Mouse (Mus musculus): ENCODE results near the gene Lgalsl. TPM values are rescaled to one million over a fixed set of nuclear protein-coding genes. Genes with fewer than 3 reads are reported as not detected.

Gene Lgalsl
- polyA plus RNA-seq, 1 experiment, result 21.7 TPM

DNA sequence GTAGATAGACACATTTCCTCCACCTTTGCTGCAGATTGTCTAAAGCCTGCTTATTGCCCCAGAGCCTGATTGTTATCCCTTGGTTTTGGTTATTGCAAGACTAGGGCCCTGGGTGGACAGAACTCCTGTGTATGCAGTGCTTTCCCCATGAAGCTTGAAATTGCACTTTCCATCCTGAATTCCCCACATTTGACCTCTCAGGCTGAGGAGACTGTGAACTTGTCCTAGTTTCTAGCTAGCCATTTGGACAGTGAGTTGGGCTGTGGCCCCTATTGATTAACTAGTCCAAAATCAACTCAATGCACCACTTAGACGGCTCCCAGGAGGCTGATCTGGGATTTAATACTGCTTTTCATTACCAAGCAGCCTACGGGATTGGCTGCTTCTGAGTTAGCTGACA, 6.9 kb downstream of the Lgalsl start:
- DNase-seq (ENCODE audit: low spot score), result no peak

DNA sequence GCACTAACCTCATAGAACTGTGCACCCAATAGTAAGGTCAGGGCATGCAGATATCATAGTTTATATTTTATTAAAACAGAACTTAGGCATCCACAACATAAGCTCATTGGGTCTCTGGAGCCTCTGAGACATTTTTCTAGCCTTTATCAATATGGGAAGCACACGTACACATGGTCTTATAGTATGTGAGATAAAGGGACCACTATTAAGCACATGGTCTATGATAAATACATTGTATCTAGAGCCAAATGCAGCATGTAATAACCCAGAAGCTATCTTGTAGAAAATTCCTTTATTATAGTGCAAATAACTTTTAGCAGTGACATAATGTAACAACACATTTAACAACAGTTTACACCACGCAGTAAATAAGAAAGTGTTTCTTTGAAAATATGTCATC, 7.6 kb downstream of the Lgalsl start:
- no peak for DNase-seq (ENCODE audit: low spot score)

DNA sequence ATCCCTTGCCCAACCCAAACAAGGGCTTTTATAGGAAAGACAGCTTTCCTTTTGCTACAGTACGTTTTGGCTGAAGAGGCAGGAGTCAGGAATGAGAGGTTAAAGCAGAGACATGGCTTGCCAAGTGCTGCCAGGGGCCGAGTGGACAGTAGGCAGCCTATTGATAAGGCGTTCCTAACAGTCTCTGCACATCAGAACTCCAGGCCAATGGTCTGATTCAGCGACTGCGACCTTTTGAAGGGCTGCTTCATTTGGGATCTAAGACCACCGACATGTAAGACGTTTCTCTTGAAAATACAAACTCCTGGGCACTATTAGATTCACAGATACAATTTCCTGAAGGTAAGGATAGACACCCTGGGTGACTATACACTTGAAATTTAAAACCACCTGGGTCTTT, 9.5 kb downstream of the Lgalsl start:
- DNase-seq (ENCODE audit: low spot score), result no peak

DNA sequence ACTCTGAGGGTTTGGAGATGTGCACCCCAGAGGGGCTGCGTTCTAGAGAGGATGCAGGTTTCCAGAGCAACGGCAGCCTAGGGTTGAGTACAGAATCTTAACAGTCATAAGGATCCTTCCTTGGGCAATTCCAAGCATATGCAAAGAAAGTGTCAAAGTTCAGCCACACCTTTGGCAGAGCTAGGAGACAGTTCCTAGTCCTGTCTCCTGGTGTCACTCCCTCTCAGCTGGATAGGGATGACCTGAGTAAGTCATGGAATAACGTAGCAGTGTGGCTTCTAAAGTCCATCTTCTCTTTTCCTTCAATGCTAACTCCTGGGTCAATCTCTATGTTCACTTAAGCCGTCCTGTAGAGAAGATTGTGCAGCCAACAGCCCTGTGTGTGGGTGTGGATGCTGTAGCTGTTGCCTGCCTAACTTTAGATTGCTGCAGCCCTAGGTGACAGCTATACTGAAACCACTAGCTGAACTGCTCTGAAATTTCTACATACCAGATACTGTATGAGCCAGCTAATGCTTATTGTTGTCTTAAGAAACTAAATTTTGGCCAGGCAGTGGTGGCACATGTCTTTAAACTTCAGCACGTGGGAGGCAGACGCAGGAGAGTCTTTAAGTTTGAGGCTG, 16.8 kb downstream of the Lgalsl start:
- DNase-seq (ENCODE audit: low spot score), result no peak

DNA sequence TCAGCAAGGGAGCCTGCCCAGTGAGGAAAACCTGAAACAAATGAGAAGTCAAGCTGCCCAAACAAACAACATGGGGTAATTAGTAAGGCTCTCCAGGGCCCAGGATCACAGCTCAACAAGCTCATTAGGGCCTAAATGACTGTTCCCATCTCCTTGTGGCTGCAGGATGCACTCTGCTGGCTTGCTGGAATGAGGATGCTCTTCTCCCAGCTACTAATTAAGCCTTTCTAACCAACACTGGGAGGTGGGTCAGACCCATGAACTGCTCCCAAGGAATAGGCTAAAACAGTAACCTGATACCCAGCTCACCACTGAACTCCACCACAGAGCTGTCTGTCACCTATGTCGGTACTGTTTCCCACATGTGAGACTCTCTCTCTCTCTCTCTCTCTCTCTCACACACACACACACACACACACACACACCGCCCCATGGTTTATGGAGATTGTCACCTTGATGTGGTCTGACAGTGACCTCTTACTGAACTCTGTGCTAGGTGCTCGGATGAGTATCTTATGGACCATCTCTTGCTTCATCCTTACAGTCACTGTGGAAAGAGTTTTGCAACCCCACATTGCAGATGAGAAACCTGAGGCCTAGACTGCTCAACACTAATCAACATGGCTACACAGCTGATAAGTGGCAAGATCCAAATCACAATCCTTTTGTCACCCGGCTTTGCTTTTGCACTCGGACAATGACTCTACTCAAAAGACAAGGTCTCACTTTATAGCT, 18.5 kb downstream of the Lgalsl start:
- no peak for DNase-seq (ENCODE audit: low spot score)

DNA sequence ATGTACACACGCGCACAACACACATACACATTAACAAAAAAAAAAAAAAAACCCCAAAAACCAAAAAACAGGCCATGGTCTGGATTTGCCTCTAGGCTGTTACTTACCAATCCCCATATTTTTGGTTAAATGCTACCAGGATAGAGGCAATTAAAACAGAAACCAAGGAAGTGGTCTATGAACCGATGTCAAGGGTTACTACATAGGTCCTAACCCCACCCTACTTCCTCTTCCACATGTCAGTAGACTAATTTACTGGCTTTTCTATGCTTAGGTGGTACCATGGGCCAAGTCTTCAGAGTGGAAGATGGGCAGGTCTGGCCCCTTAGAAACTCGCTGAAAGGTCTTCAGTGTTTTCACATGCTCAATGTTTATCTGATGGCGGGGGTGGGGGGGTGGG, 24.2 kb downstream of the Lgalsl start:
- DNase-seq (ENCODE audit: low spot score), result no peak

DNA sequence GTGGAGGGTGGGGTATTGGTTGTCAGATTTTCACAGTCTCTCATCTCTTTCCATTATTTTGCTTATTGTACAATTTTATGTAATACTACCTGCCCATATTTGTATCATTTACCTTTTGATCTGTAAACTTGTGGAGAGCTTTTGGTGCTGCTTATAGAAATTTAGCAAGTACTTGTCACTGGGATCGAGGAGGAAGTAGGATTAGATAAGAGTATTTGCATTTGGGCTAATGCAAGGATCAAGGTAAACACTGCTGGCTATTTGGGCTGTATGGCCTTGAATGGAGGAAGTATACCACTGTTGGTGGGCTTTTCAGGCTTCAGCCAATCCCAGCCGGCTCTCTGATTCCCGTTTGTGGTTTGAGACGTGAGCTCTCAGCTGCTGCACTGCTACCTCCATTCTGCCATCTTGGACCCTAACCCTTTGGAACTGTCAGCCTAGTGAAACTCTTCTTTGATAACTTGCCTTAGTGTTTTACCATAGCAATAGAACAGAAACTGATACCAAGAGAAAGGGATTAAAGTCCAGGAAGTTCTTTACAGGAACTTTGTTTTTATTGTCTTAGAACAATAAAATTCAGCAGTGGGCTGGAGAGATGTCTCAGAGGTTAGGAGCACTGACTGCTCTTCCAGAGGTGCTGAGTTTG, 25.1 kb downstream of the Lgalsl start:
- DNase-seq (ENCODE audit: low spot score), result no peak

DNA sequence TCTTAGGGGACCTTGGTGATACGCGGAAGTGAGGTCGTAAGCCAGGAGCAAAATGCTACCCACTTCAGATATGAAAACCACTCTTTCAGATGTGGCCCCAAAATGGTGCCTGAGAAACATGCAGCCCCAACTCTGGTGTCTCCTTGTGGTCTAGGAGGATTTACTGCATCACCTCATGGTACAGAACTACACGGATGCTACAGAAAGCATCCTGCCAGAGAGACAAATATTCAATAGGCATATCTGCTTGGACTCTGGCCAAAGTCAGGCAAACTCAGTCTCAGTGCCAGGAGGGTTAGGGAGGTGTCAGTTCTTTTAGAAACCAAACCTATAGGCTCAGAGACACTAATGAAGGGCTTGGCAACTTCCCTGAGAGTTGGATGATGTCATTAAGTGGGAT, 26.4 kb downstream of the Lgalsl start:
- DNase-seq (ENCODE audit: low spot score), result no peak

DNA sequence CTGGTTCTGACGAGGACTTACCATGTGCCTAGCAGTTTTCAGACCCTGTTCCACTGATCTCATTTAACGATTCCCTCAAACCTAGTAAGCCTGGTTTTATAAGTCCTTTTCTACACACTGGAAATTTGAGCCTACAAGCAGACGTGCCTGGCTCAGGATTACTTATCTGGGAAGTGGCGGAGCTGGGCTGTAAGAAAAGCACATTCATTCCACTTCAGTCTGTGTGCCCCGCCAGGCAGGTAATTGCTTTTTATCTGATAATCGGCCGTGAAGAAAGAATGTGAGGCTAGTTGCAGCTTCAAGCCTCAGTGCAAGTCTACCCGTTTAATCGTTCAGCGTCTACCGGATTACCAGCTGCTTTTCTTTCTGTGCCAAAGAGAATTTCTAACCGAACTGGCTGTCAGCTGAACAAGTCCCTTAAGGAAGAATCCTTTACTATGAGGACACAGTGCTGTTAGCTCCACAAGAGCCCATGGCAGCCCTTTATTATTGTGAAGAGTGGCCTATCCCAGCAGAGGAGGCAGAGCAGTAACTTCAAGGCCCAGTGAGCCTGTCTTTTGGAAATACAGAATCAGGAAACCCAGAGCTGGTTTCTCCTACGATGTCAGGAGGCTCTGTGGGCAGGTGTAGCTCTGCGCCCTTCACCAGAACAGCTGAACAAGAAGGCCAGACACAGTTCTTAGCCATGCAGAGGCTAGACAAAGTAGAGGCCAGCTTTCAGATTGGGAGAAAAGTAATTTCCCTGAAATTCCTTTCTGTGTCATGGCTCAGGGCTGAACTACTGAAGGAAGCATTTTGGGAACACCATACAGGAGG, 30.4 kb downstream of the Lgalsl start:
- no peak for DNase-seq (ENCODE audit: low spot score)

DNA sequence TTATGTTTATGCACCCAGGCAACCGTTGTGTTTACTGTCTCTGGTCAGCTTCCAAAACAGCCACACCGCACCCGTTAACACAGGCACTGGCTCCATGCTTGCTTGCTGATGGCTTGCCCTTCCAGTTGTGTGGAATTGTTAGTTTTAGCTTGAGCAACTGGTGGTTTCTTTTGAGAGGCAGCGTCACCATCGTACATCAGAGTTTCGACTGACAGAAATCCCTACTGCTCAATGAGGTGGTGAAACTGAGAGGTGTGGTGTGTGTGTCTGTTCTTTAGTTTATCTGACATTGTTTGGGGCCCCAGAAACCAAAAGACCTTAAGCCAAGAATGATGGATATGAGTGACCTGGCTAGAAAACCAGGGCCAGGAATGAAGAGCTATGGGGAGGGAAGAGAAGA, 33.0 kb downstream of the Lgalsl start:
- no peak for DNase-seq (ENCODE audit: low spot score)

DNA sequence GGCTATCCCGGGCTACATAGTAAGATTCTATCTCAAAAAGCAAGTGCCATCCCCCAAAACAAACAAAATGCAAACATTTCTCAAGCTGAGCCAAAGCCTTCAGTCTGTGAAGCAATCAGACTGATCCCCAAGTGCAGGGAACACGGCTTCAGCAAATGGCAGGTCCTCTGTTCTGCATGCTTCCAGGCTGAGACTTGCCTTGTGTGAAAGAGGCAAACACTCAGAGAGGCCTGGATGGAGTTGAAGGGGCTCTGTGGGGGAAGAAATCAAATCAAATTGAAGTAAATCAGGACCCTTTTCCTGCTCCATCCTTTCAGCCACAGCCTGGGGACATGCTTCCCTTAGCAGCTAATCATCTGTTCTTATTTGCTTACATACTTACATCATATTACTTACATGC, 35.4 kb downstream of the Lgalsl start:
- no peak for DNase-seq (ENCODE audit: low spot score)

DNA sequence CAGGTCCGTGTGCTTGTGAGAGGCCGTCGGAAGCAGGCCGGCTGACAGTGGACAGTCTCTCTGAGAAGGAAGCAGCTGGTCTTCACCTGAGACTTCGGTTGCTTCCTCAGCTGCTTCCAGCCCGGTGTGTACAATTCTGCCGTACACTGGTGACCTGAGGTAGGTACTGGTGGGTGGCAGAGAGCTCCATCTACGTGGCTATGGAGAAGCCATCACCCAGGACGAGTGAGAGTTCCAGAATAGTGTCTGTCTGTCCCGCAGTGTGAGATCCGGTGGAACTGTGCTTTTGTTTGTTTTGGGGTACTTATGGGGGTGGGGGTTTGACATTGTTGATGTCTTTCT, 36.0 kb downstream of the Lgalsl start:
- DNase-seq (ENCODE audit: low spot score), result no peak

DNA sequence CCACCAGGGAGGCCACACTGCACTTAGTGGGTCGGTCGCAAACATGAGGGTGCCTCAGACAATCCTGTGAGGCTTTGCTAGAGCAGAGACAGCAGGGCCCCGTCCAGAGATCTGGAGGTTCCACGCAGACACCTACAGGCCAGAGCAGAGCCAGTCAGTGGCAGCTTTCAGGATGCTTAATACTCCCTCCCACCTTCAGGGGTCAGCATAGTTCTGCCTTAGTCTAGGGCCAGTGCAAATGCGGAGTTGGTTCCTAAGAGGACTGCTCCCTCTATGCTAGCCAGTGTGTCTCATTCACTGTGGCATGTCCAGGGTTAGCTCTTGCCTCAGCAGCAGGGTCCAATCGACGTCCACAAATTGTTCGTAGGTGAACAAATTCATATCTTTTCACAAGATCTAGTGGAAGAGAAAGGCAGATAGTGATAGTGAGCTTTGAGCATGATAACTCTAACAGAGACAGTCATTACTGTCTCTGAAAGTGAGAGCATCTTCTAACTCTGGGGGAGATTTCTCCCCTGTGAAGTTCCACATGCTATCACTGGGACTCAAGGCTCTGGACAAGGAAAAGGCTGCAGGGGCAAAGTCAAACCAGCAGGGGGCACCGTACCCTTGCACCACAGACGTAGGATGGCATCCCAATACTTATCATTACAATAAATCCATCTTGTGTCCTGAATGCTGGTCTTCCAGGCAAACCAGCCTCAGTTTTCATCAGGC, 36.5 kb downstream of the Lgalsl start:
- peak; percentile 58 for DNase-seq (ENCODE audit: low spot score)

DNA sequence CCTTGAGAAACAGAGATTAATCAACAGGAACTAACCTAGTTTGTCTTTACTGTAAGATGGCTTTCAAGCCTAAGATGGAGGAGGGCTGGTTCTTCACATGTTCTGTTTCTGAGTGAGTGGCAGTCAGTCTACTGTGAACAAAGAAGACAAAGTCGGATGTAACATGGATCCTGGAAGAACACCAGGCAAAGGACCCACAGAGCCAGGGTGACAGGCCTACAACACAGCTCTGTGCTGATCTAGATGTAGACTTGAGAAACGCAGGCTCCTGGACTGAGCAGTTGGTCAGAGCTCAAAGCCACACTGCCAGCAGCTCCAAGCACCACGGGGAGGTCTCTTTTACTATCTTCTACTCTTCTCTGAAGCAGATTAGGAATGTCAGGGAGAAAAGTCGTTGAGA, 37.2 kb downstream of the Lgalsl start:
- no peak for DNase-seq (ENCODE audit: low spot score)

DNA sequence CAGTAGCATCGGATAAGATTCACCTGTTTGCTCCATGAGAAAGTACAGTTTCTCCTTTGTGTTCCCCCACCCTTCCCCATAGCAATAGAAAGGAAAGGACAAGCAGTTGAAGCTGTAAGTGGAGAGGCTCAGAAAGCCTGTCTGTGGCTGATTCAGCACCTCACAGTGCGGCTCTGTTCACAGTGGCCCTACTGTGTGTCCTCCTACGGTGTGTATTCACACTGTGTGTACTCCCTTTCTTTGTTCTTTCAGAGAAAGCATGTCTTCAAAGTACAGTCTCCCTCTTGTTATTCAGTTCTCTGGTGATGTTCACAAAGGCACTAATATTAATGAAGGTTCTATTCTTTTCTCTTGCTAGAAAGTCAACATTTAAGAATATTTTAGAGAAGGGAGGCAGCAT, 38.2 kb downstream of the Lgalsl start:
- DNase-seq (ENCODE audit: low spot score), result no peak

DNA sequence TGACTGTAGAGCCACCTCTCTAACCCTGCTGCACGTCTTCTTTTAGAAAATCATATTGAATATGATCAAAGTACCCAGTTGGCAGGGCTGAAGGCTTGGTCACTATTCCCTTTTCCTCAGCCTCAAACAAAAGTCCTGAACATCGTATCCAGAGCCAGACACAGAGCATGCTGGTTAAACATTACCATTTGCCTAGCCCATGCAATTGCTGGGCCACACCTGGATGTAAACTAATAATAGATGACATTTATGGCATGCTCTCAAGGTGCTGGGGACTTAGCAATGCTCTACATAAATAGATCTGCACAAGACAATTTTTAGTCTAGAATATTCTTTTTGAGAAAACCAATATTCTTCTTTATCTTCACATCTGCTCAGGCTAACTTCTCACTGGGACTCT, 39.5 kb downstream of the Lgalsl start:
- no peak for DNase-seq (ENCODE audit: low spot score)

DNA sequence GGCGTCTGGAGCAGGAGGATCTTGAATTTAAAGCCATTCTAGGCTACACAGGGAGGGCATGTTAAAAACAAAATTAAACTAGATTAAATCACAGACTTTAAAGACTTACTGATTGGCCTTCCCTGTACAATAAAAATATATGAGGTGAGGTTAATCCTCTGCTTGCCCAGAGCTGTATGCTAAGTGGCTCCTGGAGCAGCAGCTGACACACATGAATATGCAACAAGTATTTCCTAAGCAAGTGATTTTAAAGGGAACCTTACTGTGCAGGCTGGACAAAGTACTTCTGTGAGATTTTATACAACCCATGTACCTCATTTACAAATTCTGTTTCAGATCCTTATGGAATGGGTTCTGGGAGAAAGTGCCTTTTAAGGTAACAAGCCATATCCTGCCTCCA, 41.8 kb downstream of the Lgalsl start:
- DNase-seq (ENCODE audit: low spot score), result no peak

DNA sequence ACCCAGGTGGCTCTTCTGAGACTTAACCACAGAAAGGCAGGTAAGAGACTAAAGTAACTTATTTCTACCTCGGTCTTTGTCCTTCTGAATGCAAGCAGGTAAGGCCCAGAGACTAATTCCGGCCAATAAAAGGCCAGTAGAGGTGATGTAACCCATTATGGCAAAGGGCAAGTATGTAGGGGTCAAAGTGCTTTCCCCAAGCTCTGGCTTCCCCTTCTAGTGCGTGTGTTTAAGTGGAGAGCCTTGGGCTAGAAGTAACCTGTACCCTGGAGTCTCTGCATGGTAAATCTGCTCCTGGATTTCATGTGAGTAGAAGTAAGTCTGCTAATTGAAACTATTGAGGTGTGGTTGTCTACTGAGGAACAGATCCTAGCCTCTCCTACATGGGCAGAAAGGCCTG, 42.8 kb downstream of the Lgalsl start:
- DNase-seq (ENCODE audit: low spot score), result no peak

DNA sequence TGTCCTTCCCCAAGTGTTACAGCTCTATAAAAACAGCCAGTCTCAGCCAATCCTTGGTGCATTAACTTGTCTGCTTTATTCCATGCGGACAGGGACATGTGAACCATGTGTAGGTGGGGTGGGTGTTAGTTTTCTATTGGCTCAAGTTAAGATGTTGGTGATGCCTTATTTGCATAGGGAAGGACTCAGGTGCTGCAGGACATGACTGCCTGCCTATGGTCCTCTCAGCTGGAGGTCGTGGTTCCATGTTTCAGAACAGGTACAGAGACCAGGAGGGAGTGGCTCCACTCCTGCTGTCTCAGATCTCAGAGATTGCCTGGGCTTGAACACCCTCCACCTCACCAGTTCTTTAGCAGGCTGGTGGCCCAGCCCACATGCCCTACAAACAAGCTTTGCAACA, 44.7 kb downstream of the Lgalsl start:
- DNase-seq (ENCODE audit: low spot score), result no peak

DNA sequence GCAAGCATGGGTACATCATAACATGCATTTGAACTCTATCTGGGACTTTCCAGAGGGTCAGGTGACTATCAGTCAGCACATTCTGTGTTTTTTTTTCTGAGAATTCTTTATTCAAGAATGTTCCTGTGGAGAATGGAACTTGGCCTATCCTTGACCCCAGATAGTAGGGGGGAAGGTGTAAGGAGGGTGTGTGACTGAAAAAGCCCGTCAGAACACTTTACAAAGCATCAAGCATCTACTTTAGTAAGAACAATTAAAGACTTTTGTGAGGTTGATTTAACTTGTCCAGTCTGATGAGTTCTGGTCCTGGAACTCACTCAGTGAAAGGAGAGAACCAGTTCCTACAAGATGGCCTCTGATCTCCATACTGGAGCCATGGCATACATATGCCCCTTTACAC, 45.7 kb downstream of the Lgalsl start:
- DNase-seq (ENCODE audit: low spot score), result no peak

DNA sequence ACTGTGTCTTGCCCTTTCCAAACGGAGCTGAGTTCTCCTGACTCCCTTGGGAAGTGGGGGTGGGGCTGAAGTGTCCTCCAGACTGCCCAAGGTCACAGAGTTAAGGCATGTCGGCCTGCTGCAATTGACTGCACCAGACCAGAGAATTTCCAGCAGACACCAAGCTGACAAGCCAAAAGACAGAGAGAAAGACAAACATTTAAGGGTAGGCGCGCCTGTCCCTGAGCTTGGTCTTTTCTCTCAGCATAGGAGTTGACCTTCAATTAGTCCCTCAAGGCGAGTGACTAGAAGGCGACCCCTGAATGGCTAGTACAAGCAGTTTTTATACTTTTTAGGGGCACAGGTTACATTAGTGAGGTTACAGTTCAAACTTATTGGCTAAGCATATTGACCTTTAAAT, 46.1 kb downstream of the Lgalsl start:
- DNase-seq (ENCODE audit: low spot score), result no peak

DNA sequence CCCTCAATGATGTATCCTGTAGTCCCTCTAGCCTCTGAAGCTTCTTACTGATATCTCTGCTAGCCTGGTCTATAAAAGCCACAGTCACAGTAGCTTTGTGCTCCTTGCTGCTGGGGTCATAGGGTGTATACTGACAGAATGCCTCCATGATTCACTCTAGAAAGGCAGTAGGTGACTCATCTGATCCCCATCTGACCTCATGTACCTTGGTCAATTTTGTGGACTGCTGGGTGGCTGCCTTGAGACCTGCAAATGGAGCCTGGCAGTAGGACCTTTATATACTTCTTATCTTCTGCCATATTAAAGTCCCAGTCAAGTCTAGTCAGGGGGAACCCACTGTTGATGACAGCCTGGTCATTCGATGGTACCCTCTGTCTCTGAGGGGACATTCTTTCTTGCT, 47.4 kb downstream of the Lgalsl start:
- DNase-seq (ENCODE audit: low spot score), result no peak
